Comparison of ENCODE assay signal across 8 mouse cellular contexts in genomic region chr9:40806440-40807288, GRCm38 (mm10). TPM values are rescaled to one million over a fixed set of nuclear protein-coding genes. Genes with fewer than 3 reads are reported as not detected.
DNase-seq lines count a peak whose midpoint lies in the region; ATAC-seq and TF ChIP-seq lines count a peak whose summit lies in the region.

No protein-coding gene starts in this region.

- H3K79me2 ChIP-seq in myocyte (ENCODE audit: control insufficient read depth, insufficient read depth) = peaks cover 17% of the 10 kb centered on the region

- no peak overlapping the region for H3K9ac ChIP-seq in ES-E14 (ENCODE audit: insufficient read depth, low read depth, low read length, poor library complexity, severe bottlenecking)

- TF ChIP-seq POLR2A in myocyte (IDR thresholded peaks at IDR 0.05; ENCODE audit: insufficient read length, low read depth) = peak; percentile 20

- no peak overlapping the region for H3K27ac ChIP-seq in ES-E14 (ENCODE audit: insufficient read depth, low read depth, low read length, poor library complexity, severe bottlenecking)
- H3K27ac ChIP-seq in limb, embryonic 10.5 days = no peak overlapping the region

- no peaks in the 10 kb centered on the region for H3K9me3 ChIP-seq in ES-E14 (ENCODE audit: control insufficient read depth, insufficient read depth, low read depth, low read length)
- H3K9me3 ChIP-seq in limb, embryonic 10.5 days (replicated peaks) = no peaks in the 10 kb centered on the region

- no peak for DNase-seq in cerebellum, postnatal 4 days (ENCODE audit: low spot score in 2 of 2)
- no peak for DNase-seq in ES-E14 (ENCODE audit: low read depth, low spot score)
- DNase-seq in cerebellum, postnatal 25 days = peak; percentile 35 to 60
- peak; percentile 52 to 60 for DNase-seq in heart, postnatal 10 days
- DNase-seq in limb, embryonic 10.5 days (ENCODE audit: low spot score) = peak; percentile 47
- DNase-seq in spleen, postnatal 14 days (ENCODE audit: low spot score in 2 of 2) = no peak

- no peak overlapping the region for H3ac ChIP-seq in myocyte (ENCODE audit: control insufficient read depth, insufficient read length)

- H3K27me3 ChIP-seq in limb, embryonic 10.5 days (ENCODE audit: low read depth, poor library complexity, severe bottlenecking) = no peaks in the 10 kb centered on the region
- H3K27me3 ChIP-seq in myocyte (ENCODE audit: control insufficient read depth, insufficient read depth, insufficient read length) = no peaks in the 10 kb centered on the region

- H3K4me3 ChIP-seq in ES-E14 (ENCODE audit: insufficient read depth in 1 of 2, low read depth in 1 of 2, low read length in 2 of 2, poor library complexity in 1 of 2, severe bottlenecking in 1 of 2) = no peak overlapping the region
- H3K4me3 ChIP-seq in limb, embryonic 10.5 days = no peak overlapping the region
- H3K4me3 ChIP-seq in myocyte = no peak overlapping the region

- H3K4me2 ChIP-seq in myocyte (ENCODE audit: low read depth) = no peak overlapping the region

- H3K4me1 ChIP-seq in ES-E14 (ENCODE audit: control insufficient read depth in 2 of 2, insufficient read depth in 2 of 2, low read length in 2 of 2, poor library complexity in 1 of 2) = no peaks in the 10 kb centered on the region
- peaks cover 12% of the 10 kb centered on the region; the same call in 1 of the 2 replicates for H3K4me1 ChIP-seq in limb, embryonic 10.5 days

- intact Hi-C loops in heart, postnatal 10 days (cut with DNase I) = loop anchor here (1.0 kb wide), 1 partner anchor 49 kb away; no protein-coding TSS in a partner anchor

- in situ Hi-C loops in ES-E14 (cut with MboI; ENCODE audit: low sequenced_read_pairs in 2 of 2, unreplicated experiment in 2 of 2) = no loop called here

- 24% methylated on average over 5 of the region's 5 CpGs for WGBS in limb, embryonic 10.5 days

- H3K36me3 ChIP-seq in ES-E14 (ENCODE audit: control insufficient read depth, insufficient read depth, low read length, poor library complexity, severe bottlenecking) = peaks cover 29% of the 10 kb centered on the region
- peaks cover 58% of the 10 kb centered on the region for H3K36me3 ChIP-seq in limb, embryonic 10.5 days
- peaks cover 17% of the 10 kb centered on the region for H3K36me3 ChIP-seq in myocyte (ENCODE audit: control insufficient read depth, insufficient read depth)

- 0 out of 2 replicates have a peak, but pooled peaks have one; percentile 45 for ATAC-seq in cerebellum, adult (ENCODE audit: insufficient number of reproducible peaks, low FRiP score, low TSS enrichment)

TF ChIP-seq in ES-E14, 5 proteins besides CTCF, POLR2A, EP300 and RAD21:
- TF ChIP-seq ZNF384 (IDR thresholded peaks at IDR 0.05; ENCODE audit: low read depth, low read length) (peak; percentile 96), CHD2 (IDR thresholded peaks at IDR 0.05; ENCODE audit: low read depth, low read length) (peak; percentile 86), MAFK (IDR thresholded peaks at IDR 0.05; ENCODE audit: insufficient read depth, low read depth, low read length) (no peak)
TF ChIP-seq in ES-E14: peak in this region for 2.

TF ChIP-seq in myocyte, 11 proteins besides CTCF, POLR2A, EP300 and RAD21:
- no peak for TF ChIP-seq CEBPB (IDR thresholded peaks at IDR 0.05; ENCODE audit: insufficient read depth, poor library complexity, severe bottlenecking)
- TF ChIP-seq POLR2AphosphoS2 (IDR thresholded peaks at IDR 0.05; ENCODE audit: insufficient read length, low read depth) = peak; percentile 84

RNA-seq across cellular contexts. Expression of gene Hspa8, which starts 5.9 kb away (rescaled TPM):
- total RNA-seq in ES-E14 (2012; rRNA removed) = 3,361 and 3,988 TPM in 2 replicates
- total RNA-seq in heart, postnatal 10 days (2021) = 1,000 to 10,000 TPM; 1,111 to 1,159 TPM
- polyA plus RNA-seq in limb, embryonic 10.5 days (2016; fragmentation: Nextera tagmentation; extraction: Ambion mirVana) = 3,450 and 4,164 TPM in 2 replicates
- polyA plus RNA-seq in myocyte (2012; fragmentation: generic; extraction: Trizol) = 797 TPM

Comparison
In these comparisons a context has a peak if more than half of its experiments do, and no peak if none do; other contexts are left out.
1. DNase-seq: peak in cerebellum, postnatal 25 days (2 of 2), heart, postnatal 10 days (2 of 2) and limb, embryonic 10.5 days (single experiment); none in cerebellum, postnatal 4 days (0 of 2), ES-E14 (single experiment) and spleen, postnatal 14 days (0 of 2).